Mouse (Mus musculus) thymus, adult 2 months (tissue): ENCODE data around the gene Lrrc58. TPM values are rescaled to one million over a fixed set of nuclear protein-coding genes. Genes with fewer than 3 reads are reported as not detected.

Source experiments
- DNase-seq: peaks from one replicate; pipeline ENCODE4 v3.0.0; 2021
- H3K27ac ChIP-seq: fragments of 200-500 bp; 2 replicates; pipeline ENCODE4 v1.5.1; 2012; ENCODE audit warnings: low read length, control low read depth; ENCODE audit not compliant: control insufficient read depth, insufficient read depth
- H3K27me3 ChIP-seq: fragments of 200-500 bp; 2 replicates; pipeline ENCODE4 v1.6.1; 2012; ENCODE audit warnings: mild to moderate bottlenecking, low read length, moderate library complexity, mixed read lengths; ENCODE audit not compliant: control insufficient read depth, insufficient read depth
- H3K36me3 ChIP-seq: fragments of 200-500 bp; 2 replicates; pipeline ENCODE4 v1.6.1; 2012; ENCODE audit warnings: mild to moderate bottlenecking, low read length, moderate library complexity; ENCODE audit not compliant: control insufficient read depth, insufficient read depth
- H3K4me1 ChIP-seq: fragments of 200-500 bp; replicated peaks from 2 replicates; pipeline ENCODE4 v1.6.1; 2012; ENCODE audit warnings: low read length; ENCODE audit not compliant: control insufficient read depth, insufficient read depth
- H3K4me3 ChIP-seq: fragments of 200-500 bp; 2 replicates; pipeline ENCODE4 v1.5.1; 2012; ENCODE audit warnings: mild to moderate bottlenecking, low read length, control low read depth, moderate library complexity; ENCODE audit not compliant: control insufficient read depth, insufficient read depth
- CTCF ChIP-seq: fragments of 200-500 bp; IDR thresholded peaks from 2 replicates; pipeline ENCODE4 v1.5.1; 2012; ENCODE audit warnings: mild to moderate bottlenecking, control low read depth, low read length, moderate library complexity, borderline replicate concordance; ENCODE audit not compliant: control insufficient read depth, poor library complexity, insufficient read depth; ENCODE audit errors: extremely low read depth
- POLR2A ChIP-seq: fragments of 200-500 bp; IDR thresholded peaks from 2 replicates; pipeline ENCODE4 v1.6.1; 2012; ENCODE audit warnings: mild to moderate bottlenecking, low read length, control low read depth, moderate library complexity; ENCODE audit not compliant: control insufficient read depth, poor library complexity, insufficient read depth; ENCODE audit errors: extremely low read depth
- WGBS: fragments of 180-500 bp; shearing (Covaris S2); methylation state at CpG from one replicate; pipeline ENCODE4 v1.1.7; 2018; 5-methylcytosine and 5-hydroxymethylcytosine counted together
- polyA plus RNA-seq: library from polyadenylated mRNA; depleted of rRNA; stranded (reverse); fragments of >200 nt; gene quantifications from 2 replicates; pipeline ENCODE4 v1.2.3, GENCODE M21; 2012

The Lrrc58 gene
- polyA plus RNA-seq, 1 experiment, result 15.3 TPM

GRCm38 (mm10) chr16:37877406-37877805 lies 9.2 kb downstream of the Lrrc58 start:
- Histone ChIP-seq H3K4me3 (no peak overlapping the region), H3K36me3 (peaks cover 32% of the 10 kb centered on the region), H3K27ac (no peak overlapping the region), H3K4me1 (no peaks in the 10 kb centered on the region), H3K27me3 (no peaks in the 10 kb centered on the region)
- no peak for TF ChIP-seq CTCF
- no peak for TF ChIP-seq POLR2A
- DNase-seq, result no peak
- WGBS, result 98% methylated on average over 3 of the region's 3 CpGs

GRCm38 (mm10) chr16:37878951-37879505 lies 10.8 kb downstream of the Lrrc58 start:
- 93% methylated on average over 7 of the region's 7 CpGs for WGBS
- no peak overlapping the region for H3K27ac ChIP-seq

GRCm38 (mm10) chr16:37879750-37880419 lies 11.7 kb downstream of the Lrrc58 start:
- TF ChIP-seq CTCF (no peak), POLR2A (no peak)
- peaks cover 45% of the 10 kb centered on the region for H3K36me3 ChIP-seq

More at GRCm38 (mm10) chr16:37878951-37879505, 10.8 kb downstream of the Lrrc58 start:
- DNase-seq, result no peak
- no peak overlapping the region for H3K4me3 ChIP-seq
- no peaks in the 10 kb centered on the region for H3K27me3 ChIP-seq
- TF ChIP-seq CTCF (no peak), POLR2A (no peak)
- H3K36me3 ChIP-seq, result peaks cover 45% of the 10 kb centered on the region
- H3K4me1 ChIP-seq, result no peaks in the 10 kb centered on the region

GRCm38 (mm10) chr16:37881168-37881567 lies 13.0 kb downstream of the Lrrc58 start:
- no peak overlapping the region for H3K27ac ChIP-seq
- no peaks in the 10 kb centered on the region for H3K4me1 ChIP-seq
- peaks cover 45% of the 10 kb centered on the region for H3K36me3 ChIP-seq
- no peak for DNase-seq
- H3K4me3 ChIP-seq, result no peak overlapping the region
- no peak for TF ChIP-seq CTCF
- TF ChIP-seq POLR2A, result no peak
- WGBS, result 94% methylated on average over 2 of the region's 2 CpGs
- no peaks in the 10 kb centered on the region for H3K27me3 ChIP-seq

More at GRCm38 (mm10) chr16:37879750-37880419, 11.7 kb downstream of the Lrrc58 start:
- WGBS, result 98% methylated on average over 4 of the region's 4 CpGs
- DNase-seq, result no peak
- H3K27ac ChIP-seq, result no peak overlapping the region
- no peaks in the 10 kb centered on the region for H3K27me3 ChIP-seq
- H3K4me3 ChIP-seq, result no peak overlapping the region
- H3K4me1 ChIP-seq, result no peaks in the 10 kb centered on the region

GRCm38 (mm10) chr16:37888986-37889385 lies 20.8 kb downstream of the Lrrc58 start:
- 97% methylated on average over 3 of the region's 3 CpGs for WGBS
- no peaks in the 10 kb centered on the region for H3K4me1 ChIP-seq

GRCm38 (mm10) chr16:37892667-37893066 lies 24.5 kb downstream of the Lrrc58 start:
- no peak for DNase-seq

More at GRCm38 (mm10) chr16:37888986-37889385, 20.8 kb downstream of the Lrrc58 start:
- DNase-seq, result no peak
- no peaks in the 10 kb centered on the region for H3K36me3 ChIP-seq
- no peak overlapping the region for H3K4me3 ChIP-seq
- TF ChIP-seq POLR2A (no peak), CTCF (no peak)
- no peaks in the 10 kb centered on the region for H3K27me3 ChIP-seq
- no peak overlapping the region for H3K27ac ChIP-seq

GRCm38 (mm10) chr16:37893381-37893780 lies 25.2 kb downstream of the Lrrc58 start:
- TF ChIP-seq POLR2A, result no peak
- TF ChIP-seq CTCF, result no peak
- Histone ChIP-seq H3K36me3 (no peaks in the 10 kb centered on the region), H3K4me1 (no peaks in the 10 kb centered on the region), H3K4me3 (no peak overlapping the region), H3K27me3 (no peaks in the 10 kb centered on the region), H3K27ac (no peak overlapping the region)
- WGBS, result 82% methylated on average over 6 of the region's 6 CpGs
- no peak for DNase-seq

More at GRCm38 (mm10) chr16:37892667-37893066, 24.5 kb downstream of the Lrrc58 start:
- no peaks in the 10 kb centered on the region for H3K27me3 ChIP-seq
- WGBS, result 96% methylated on average over 2 of the region's 2 CpGs
- no peak overlapping the region for H3K4me3 ChIP-seq
- TF ChIP-seq CTCF (no peak), POLR2A (no peak)
- no peaks in the 10 kb centered on the region for H3K4me1 ChIP-seq
- no peaks in the 10 kb centered on the region for H3K36me3 ChIP-seq
- no peak overlapping the region for H3K27ac ChIP-seq
